Mouse (Mus musculus) thymus, adult 2 months (tissue): Measurements from ENCODE around the gene Fgf10.

Experiments used
- CTCF ChIP-seq: fragments of 200-500 bp; IDR thresholded peaks from 2 replicates; pipeline ENCODE4 v1.5.1; 2012; ENCODE audit warnings: mild to moderate bottlenecking, control low read depth, low read length, moderate library complexity, borderline replicate concordance; ENCODE audit not compliant: control insufficient read depth, poor library complexity, insufficient read depth; ENCODE audit errors: extremely low read depth
- POLR2A ChIP-seq: fragments of 200-500 bp; IDR thresholded peaks from 2 replicates; pipeline ENCODE4 v1.6.1; 2012; ENCODE audit warnings: mild to moderate bottlenecking, low read length, control low read depth, moderate library complexity; ENCODE audit not compliant: control insufficient read depth, poor library complexity, insufficient read depth; ENCODE audit errors: extremely low read depth

GRCm38 (mm10) chr13:118716726-118717125 lies 47.1 kb downstream of the Fgf10 start:
- TF ChIP-seq POLR2A (no peak), CTCF (no peak)
